Mouse (Mus musculus): ENCODE data around the gene Tmem120b. TPM values are rescaled to one million over a fixed set of nuclear protein-coding genes. Genes with fewer than 3 reads are reported as not detected.
A peak's percentile ranks its signal among the peaks of the same experiment; 100 is the strongest.

Tmem120b gene
- total and polyA plus RNA-seq, 2 experiments from 2014 or later, result 15.3 to 17.7 TPM

DNA sequence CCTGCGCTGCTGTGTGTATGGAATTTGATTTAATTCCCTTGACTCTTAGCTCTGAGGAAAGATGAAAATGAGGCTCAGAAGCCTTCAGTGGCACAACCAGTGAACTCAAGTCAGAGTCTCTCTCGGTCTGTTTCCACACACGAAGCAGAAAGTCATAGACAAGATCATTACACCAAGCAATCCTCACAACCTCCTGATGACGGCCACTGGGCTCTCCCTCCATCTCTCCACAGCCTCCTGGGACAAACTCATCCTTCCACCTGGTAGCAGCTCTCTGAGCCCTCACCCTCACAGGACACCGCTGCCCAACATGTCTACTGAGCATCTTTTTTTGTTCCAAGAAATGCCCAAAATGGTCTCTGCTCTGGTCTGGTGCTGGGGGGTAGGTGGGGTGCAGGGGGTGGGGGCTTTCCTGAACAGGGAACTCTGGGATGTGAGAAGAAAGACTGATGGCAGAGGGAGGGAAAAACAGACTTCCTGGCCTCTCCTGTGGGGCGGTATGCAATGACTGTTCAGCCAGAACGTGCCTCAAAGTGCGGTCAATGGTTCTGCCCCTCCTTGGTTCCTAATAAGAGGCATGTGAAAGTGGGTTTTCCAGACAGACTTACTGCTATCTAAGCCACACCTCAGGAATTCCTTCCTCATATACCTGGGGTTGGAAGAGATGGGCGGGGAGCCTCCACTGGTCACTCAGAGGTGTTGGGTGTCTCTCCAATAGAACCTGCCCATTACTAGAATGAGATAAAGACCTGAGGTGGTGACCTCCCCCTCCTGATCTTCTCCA lies 62.0 kb downstream of the Tmem120b start:
- Histone ChIP-seq H3K27me3 (ENCODE audit: insufficient read depth, low read length) (no peaks in the 10 kb centered on the region), H3K4me1 (ENCODE audit: insufficient read depth, low read length) (peaks cover 28% of the 10 kb centered on the region), H3K4me2 (ENCODE audit: low read depth, low read length) (no peak overlapping the region), H3K9ac (replicated peaks; ENCODE audit: low read length) (no peak overlapping the region), H3K27ac (no peak overlapping the region), H3K9me3 (ENCODE audit: low read length) (no peaks in the 10 kb centered on the region), H3K4me3 (ENCODE audit: low read length) (no peak overlapping the region), H3K36me3 (ENCODE audit: insufficient read depth, low read length) (no peaks in the 10 kb centered on the region; the same call in 1 of the 2 replicates)
- no peak for TF ChIP-seq CTCF (IDR thresholded peaks at IDR 0.05; ENCODE audit: low read depth)
- no peak for DNase-seq (ENCODE audit: low spot score)
- WGBS, result 89% methylated on average over 9 of the region's 9 CpGs
- ATAC-seq, result no peak

DNA sequence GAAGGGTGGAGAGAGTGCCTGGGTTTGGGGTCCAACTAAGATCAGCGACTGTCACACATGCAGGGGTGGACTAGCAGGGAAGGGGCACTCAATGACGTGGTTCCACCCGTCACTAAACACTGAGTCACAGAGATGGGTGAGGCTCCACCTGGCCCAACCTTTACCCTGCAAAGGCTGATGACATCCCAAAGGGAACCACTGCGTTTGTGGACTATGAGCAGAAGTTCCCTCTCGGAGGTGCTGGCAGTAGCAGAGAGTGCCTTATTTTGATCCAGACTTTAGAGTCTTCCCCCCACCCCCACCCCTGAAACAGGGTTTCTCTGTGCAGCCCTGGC lies 62.6 kb downstream of the Tmem120b start:
- Histone ChIP-seq H3K4me1 (ENCODE audit: insufficient read depth, low read length) (peaks cover 32% of the 10 kb centered on the region), H3K9ac (replicated peaks; ENCODE audit: low read length) (no peak overlapping the region), H3K27me3 (ENCODE audit: insufficient read depth, low read length) (no peaks in the 10 kb centered on the region), H3K36me3 (ENCODE audit: insufficient read depth, low read length) (no peaks in the 10 kb centered on the region; the same call in 1 of the 2 replicates), H3K27ac (no peak overlapping the region), H3K4me2 (ENCODE audit: low read depth, low read length) (peak overlapping the region; percentile 99; the same call in 1 of the 2 replicates), H3K4me3 (ENCODE audit: low read length) (no peak overlapping the region), H3K9me3 (ENCODE audit: low read length) (no peaks in the 10 kb centered on the region)
- no peak for TF ChIP-seq CTCF (IDR thresholded peaks at IDR 0.05; ENCODE audit: low read depth)
- WGBS, result 89% methylated on average over 5 of the region's 5 CpGs
- ATAC-seq (no peak), DNase-seq (ENCODE audit: low spot score) (no peak)

DNA sequence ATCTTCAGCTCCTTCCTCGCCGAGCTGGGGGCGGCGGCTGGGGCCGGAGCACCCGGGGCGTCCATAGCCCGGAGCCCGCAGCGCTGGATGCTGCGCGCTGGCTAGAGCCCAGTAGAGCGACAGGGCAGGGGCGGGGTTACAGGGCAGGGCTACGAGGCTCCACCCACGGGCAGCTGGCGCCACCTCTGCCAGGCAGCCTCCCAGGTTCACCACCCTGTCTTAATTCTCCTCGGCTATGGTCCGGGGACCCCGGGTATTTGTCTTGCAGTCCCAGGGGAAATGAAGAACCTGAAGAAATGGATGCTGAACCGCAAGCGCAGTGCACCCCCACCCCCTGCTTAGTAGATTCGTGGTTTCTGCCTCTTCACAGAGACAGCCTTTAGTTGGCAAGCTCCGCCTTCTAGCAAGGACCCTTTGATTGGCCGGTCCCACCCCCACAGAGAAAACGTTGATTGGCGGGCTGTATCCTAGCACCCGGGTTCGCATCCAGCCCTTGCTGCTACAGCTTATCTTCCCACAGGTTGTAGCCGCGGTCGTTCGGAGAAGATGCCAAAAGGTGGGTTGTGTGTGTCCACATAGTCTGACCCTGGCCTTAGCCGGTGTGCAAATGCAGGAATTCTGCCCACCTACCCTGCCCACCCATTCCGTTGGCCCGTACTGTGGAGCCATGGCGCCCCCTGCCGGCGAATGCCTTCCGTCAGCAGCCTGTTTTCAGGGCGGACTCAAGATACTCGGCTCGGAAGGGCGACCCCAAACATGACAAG lies 64.3 kb downstream of the Tmem120b start, which contains the start of gene Rhof:
Gene Rhof, minus strand, starts transcription at position 385 of the 764 bp plus-strand sequence.
- Histone ChIP-seq H3K4me1 (ENCODE audit: insufficient read depth, low read length) (peaks cover 48% of the 10 kb centered on the region), H3K9ac (replicated peaks; ENCODE audit: low read length) (peak within 1 kb of the TSS; percentile 48), H3K36me3 (ENCODE audit: insufficient read depth, low read length) (no peaks in the 10 kb centered on the region; the same call in 1 of the 2 replicates), H3K9me3 (ENCODE audit: low read length) (no peaks in the 10 kb centered on the region), H3K27ac (peak within 1 kb of the TSS; percentile 100), H3K4me3 (ENCODE audit: low read length) (peak within 1 kb of the TSS; percentile 39), H3K27me3 (ENCODE audit: insufficient read depth, low read length) (no peaks in the 10 kb centered on the region), H3K4me2 (ENCODE audit: low read depth, low read length) (peak within 1 kb of the TSS; percentile 99)
- peak; percentile 87 for DNase-seq (ENCODE audit: low spot score)
- peak; percentile 75 for ATAC-seq
- 1% methylated on average over 43 of the region's 44 CpGs for WGBS
- TF ChIP-seq CTCF (IDR thresholded peaks at IDR 0.05; ENCODE audit: low read depth), result peak; percentile 92

GRCm38 (mm10) chr5:123133083-123133783 lies 65.0 kb downstream of the Tmem120b start:
- H3K4me1 ChIP-seq (ENCODE audit: insufficient read depth, low read length), result peaks cover 56% of the 10 kb centered on the region
- H3K27me3 ChIP-seq (ENCODE audit: insufficient read depth, low read length), result no peaks in the 10 kb centered on the region
- no peaks in the 10 kb centered on the region; the same call in 1 of the 2 replicates for H3K36me3 ChIP-seq (ENCODE audit: insufficient read depth, low read length)
- ATAC-seq (peak; percentile 10; the same call in 1 of the 2 replicates), DNase-seq (ENCODE audit: low spot score) (peak; percentile 86)
- WGBS, result 18% methylated on average over 18 of the region's 18 CpGs
- no peak overlapping the region for H3K9ac ChIP-seq (replicated peaks; ENCODE audit: low read length)
- peak overlapping the region; percentile 39; the same call in 1 of the 2 replicates for H3K4me3 ChIP-seq (ENCODE audit: low read length)
- H3K4me2 ChIP-seq (ENCODE audit: low read depth, low read length), result peak overlapping the region; percentile 99
- peak overlapping the region; percentile 100 for H3K27ac ChIP-seq
- H3K9me3 ChIP-seq (ENCODE audit: low read length), result no peaks in the 10 kb centered on the region
- TF ChIP-seq CTCF (IDR thresholded peaks at IDR 0.05; ENCODE audit: low read depth), result peak; percentile 98

DNA sequence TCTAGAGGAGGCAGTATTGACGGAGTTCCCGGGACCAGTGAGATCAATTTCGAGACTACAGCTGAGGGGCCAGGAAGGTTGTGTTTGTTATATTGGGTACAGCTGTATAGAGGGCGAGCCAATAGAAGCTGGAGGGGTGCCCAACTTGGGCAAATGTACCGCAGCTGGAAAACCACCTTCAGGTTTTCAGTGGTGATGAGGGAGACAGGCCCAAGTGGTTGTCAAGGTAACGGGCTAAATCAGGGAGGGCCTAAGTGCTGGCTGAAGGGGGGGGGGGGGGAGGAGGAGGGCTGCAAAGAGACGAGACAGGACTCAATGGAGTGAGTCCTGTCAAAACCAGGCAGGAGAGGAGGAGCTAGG lies 65.5 kb downstream of the Tmem120b start:
- no peak for ATAC-seq

DNA sequence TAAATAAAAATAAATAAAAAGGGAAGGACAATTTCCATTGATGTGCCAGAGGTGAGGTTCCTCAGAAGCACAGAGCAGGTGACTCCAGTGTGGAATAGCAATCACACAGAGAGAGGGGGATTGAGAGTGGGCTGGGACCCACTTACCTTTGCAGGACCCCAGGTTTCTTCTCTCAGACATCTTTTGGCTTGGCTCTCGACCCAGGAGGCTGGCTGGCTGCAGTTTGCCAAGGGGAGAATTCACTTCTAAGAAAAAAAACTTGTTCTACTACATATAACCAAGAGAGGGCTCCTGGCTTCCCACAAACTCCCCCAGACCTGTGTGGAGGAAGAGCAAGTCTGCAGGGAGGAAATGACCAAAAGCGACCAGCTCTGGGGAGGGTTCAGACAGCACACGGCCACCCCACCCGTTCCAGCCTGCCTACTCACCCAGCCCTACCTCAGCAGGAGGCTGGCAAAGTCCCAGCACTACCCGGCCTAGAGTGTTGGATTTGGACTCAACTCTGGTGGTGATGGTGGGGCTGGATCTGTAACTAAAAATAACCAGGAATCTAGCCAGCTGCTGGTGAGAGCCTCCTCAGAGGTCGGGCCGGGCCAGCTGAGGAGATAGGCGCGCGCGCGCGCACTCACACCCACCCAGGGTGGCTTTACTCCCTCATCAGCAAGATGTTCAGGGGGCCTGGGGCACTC lies 66.1 kb downstream of the Tmem120b start:
- H3K27me3 ChIP-seq (ENCODE audit: insufficient read depth, low read length), result no peaks in the 10 kb centered on the region
- H3K4me2 ChIP-seq (ENCODE audit: low read depth, low read length), result peak overlapping the region; percentile 99
- no peaks in the 10 kb centered on the region; the same call in 1 of the 2 replicates for H3K36me3 ChIP-seq (ENCODE audit: insufficient read depth, low read length)
- peak; percentile 49 for DNase-seq (ENCODE audit: low spot score)
- no peak for ATAC-seq
- peaks cover 59% of the 10 kb centered on the region for H3K4me1 ChIP-seq (ENCODE audit: insufficient read depth, low read length)
- 10% methylated on average over 13 of the region's 13 CpGs for WGBS
- peak overlapping the region; percentile 78; the same call in 1 of the 2 replicates for H3K4me3 ChIP-seq (ENCODE audit: low read length)
- no peaks in the 10 kb centered on the region for H3K9me3 ChIP-seq (ENCODE audit: low read length)
- TF ChIP-seq CTCF (IDR thresholded peaks at IDR 0.05; ENCODE audit: low read depth), result no peak
- peak overlapping the region; percentile 100 for H3K27ac ChIP-seq
- peak overlapping the region; percentile 96 for H3K9ac ChIP-seq (replicated peaks; ENCODE audit: low read length)

More for the DNA sequence above, 65.5 kb downstream of the Tmem120b start:
- DNase-seq (ENCODE audit: low spot score), result peak; percentile 50
- 9% methylated on average over 7 of the region's 7 CpGs for WGBS
- Histone ChIP-seq H3K36me3 (ENCODE audit: insufficient read depth, low read length) (no peaks in the 10 kb centered on the region; the same call in 1 of the 2 replicates), H3K27me3 (ENCODE audit: insufficient read depth, low read length) (no peaks in the 10 kb centered on the region), H3K9ac (replicated peaks; ENCODE audit: low read length) (no peak overlapping the region), H3K27ac (peak overlapping the region; percentile 100), H3K9me3 (ENCODE audit: low read length) (no peaks in the 10 kb centered on the region), H3K4me3 (ENCODE audit: low read length) (no peak overlapping the region), H3K4me1 (ENCODE audit: insufficient read depth, low read length) (peaks cover 59% of the 10 kb centered on the region), H3K4me2 (ENCODE audit: low read depth, low read length) (peak overlapping the region; percentile 99)
- TF ChIP-seq CTCF (IDR thresholded peaks at IDR 0.05; ENCODE audit: low read depth), result no peak
